Mouse (Mus musculus) Patski (cell line): ENCODE measurements at regions not wholly inside any gene's neighbourhood (a gene's known extent, or its start where the extent isn't known, plus 50 kb on each side); places are given as distances from the start of the nearest gene placed in this dataset.

Experiments used
- ATAC-seq: fragments of 100-300 bp; one replicate; pipeline ENCODE4 v1.8.0; 2021
- CTCF ChIA-PET: fragments of 350-600 bp; sonication (Branson Sonifier 250); formaldehyde crosslinking; loops from one replicate; lab custom pipeline; 2022; ENCODE audit warnings: inconsistent platforms; lab: Charles Lee
- POLR2A ChIA-PET: fragments of 350-600 bp; sonication (Branson Sonifier 250); formaldehyde crosslinking; loops from one replicate; lab custom pipeline; 2022; ENCODE audit warnings: antibody characterized with exemption, inconsistent platforms; lab: Charles Lee
- DNase-seq: peaks from one replicate; pipeline ENCODE4 v3.0.0-alpha.2; 2011; ENCODE audit warnings: low read depth, low spot score
- H3K27me3 ChIP-seq: fragments of 371-371 bp; one replicate; pipeline ENCODE4 v1.5.1; 2021
- CTCF ChIP-seq: fragments of 100-300 bp; IDR thresholded peaks from one replicate; pipeline ENCODE4 v1.5.1; 2021
- in situ Hi-C: fragments of 300-500 bp; cut with MboI; formaldehyde crosslinking; loops from 3 replicates; pipeline ENCODE4 v1.11.1; 2018; ENCODE audit warnings: low pct_unique_long_range_greater_than_20kb, mixed read lengths

GRCm38 (mm10) chr7:34555196-34555595 is 101.3 kb downstream of the Kctd15 start:
- ChIA-PET CTCF (interaction anchor here (0.9 kb wide), 1 partner anchor 14 kb away, joined by 3 read pairs; no protein-coding TSS in a partner anchor), POLR2A (no interaction called here)
- peaks cover 10% of the 10 kb centered on the region for H3K27me3 ChIP-seq
- no peak for DNase-seq
- TF ChIP-seq CTCF, result no peak
- ATAC-seq, result no peak
- in situ Hi-C loops, result loop anchor here (25.0 kb wide), 1 partner anchor 768 kb away; no protein-coding TSS in a partner anchor

- in situ Hi-C loops, result no loop called here
- TF ChIP-seq CTCF, result no peak
- ATAC-seq, result peak; percentile 33
- DNase-seq, result no peak
- CTCF ChIA-PET, result no interaction called here
- H3K27me3 ChIP-seq, result no peaks in the 10 kb centered on the region
- POLR2A ChIA-PET, result no interaction called here
Observed at GRCm38 (mm10) chr7:34546609-34547316, 109.8 kb downstream of the Kctd15 start.

GRCm38 (mm10) chr7:34545906-34546305 is 110.6 kb downstream of the Kctd15 start:
- ATAC-seq (no peak), DNase-seq (no peak)
- ChIA-PET CTCF (no interaction called here), POLR2A (no interaction called here)
- in situ Hi-C loops, result no loop called here
- TF ChIP-seq CTCF, result no peak
- no peaks in the 10 kb centered on the region for H3K27me3 ChIP-seq

- CTCF ChIA-PET, result no interaction called here
- DNase-seq, result no peak
- POLR2A ChIA-PET, result no interaction called here
- no peaks in the 10 kb centered on the region for H3K27me3 ChIP-seq
- no peak for ATAC-seq
- in situ Hi-C loops, result no loop called here
- no peak for TF ChIP-seq CTCF
Observed at GRCm38 (mm10) chr7:34541906-34542305, 114.6 kb downstream of the Kctd15 start.

- in situ Hi-C loops, result no loop called here
- ATAC-seq, result no peak
- DNase-seq, result no peak
- CTCF ChIA-PET, result interaction anchor here (1.1 kb wide), 1 partner anchor 14 kb away, joined by 3 read pairs; no protein-coding TSS in a partner anchor
- POLR2A ChIA-PET, result no interaction called here
- H3K27me3 ChIP-seq, result no peaks in the 10 kb centered on the region
- no peak for TF ChIP-seq CTCF
Observed at GRCm38 (mm10) chr7:34541000-34541399, 115.5 kb downstream of the Kctd15 start.

- TF ChIP-seq CTCF, result no peak
- H3K27me3 ChIP-seq, result no peaks in the 10 kb centered on the region
- in situ Hi-C loops, result no loop called here
- CTCF ChIA-PET, result no interaction called here
- POLR2A ChIA-PET, result interaction anchor here (1.1 kb wide), 1 partner anchor 28 kb away, joined by 3 read pairs; no protein-coding TSS in a partner anchor
- ATAC-seq (no peak), DNase-seq (no peak)
Observed at GRCm38 (mm10) chr7:34539856-34540255, 116.7 kb downstream of the Kctd15 start.

GRCm38 (mm10) chr7:34538310-34539055 is 118.0 kb downstream of the Kctd15 start:
- ChIA-PET CTCF (no interaction called here), POLR2A (no interaction called here)
- in situ Hi-C loops, result no loop called here
- no peaks in the 10 kb centered on the region for H3K27me3 ChIP-seq
- DNase-seq (no peak), ATAC-seq (no peak)
- TF ChIP-seq CTCF, result no peak

- ChIA-PET CTCF (interaction anchor here (0.9 kb wide), 1 partner anchor 32 kb away, joined by 3 read pairs; no protein-coding TSS in a partner anchor), POLR2A (interaction anchor here (0.6 kb wide), 1 partner anchor 61 kb away, joined by 3 read pairs; no protein-coding TSS in a partner anchor)
- no peak for ATAC-seq
- no peaks in the 10 kb centered on the region for H3K27me3 ChIP-seq
- no peak for DNase-seq
- TF ChIP-seq CTCF, result no peak
- in situ Hi-C loops, result no loop called here
Observed at GRCm38 (mm10) chr7:34537122-34537521, 119.4 kb downstream of the Kctd15 start.

- no peak for TF ChIP-seq CTCF
- ATAC-seq (no peak), DNase-seq (no peak)
- CTCF ChIA-PET, result no interaction called here
- in situ Hi-C loops, result no loop called here
- no peaks in the 10 kb centered on the region for H3K27me3 ChIP-seq
- POLR2A ChIA-PET, result no interaction called here
Observed at GRCm38 (mm10) chr7:34534241-34534640, 122.3 kb downstream of the Kctd15 start.

GRCm38 (mm10) chr7:34531639-34532038 is 124.9 kb downstream of the Kctd15 start:
- in situ Hi-C loops, result no loop called here
- CTCF ChIA-PET, result no interaction called here
- ATAC-seq, result no peak
- TF ChIP-seq CTCF, result no peak
- H3K27me3 ChIP-seq, result no peaks in the 10 kb centered on the region
- DNase-seq, result no peak
- POLR2A ChIA-PET, result no interaction called here

GRCm38 (mm10) chr7:34507858-34508257 is 114.7 kb upstream of the Lsm14a start:
- TF ChIP-seq CTCF, result peak; percentile 48
- in situ Hi-C loops, result no loop called here
- ATAC-seq (no peak), DNase-seq (no peak)
- CTCF ChIA-PET, result no interaction called here
- POLR2A ChIA-PET, result no interaction called here
- H3K27me3 ChIP-seq, result no peaks in the 10 kb centered on the region
